Mouse (Mus musculus) MEL (cell line): ENCODE measurements at regions not wholly inside any gene's neighbourhood (a gene's known extent, or its start where the extent isn't known, plus 50 kb on each side); places are given as distances from the start of the nearest gene placed in this dataset.

ENCODE experiments used
- DNase-seq: peaks from one replicate; pipeline ENCODE4 v3.0.0; 2011; ENCODE audit warnings: low read depth, low spot score
- H3K27ac ChIP-seq: 2 replicates; pipeline ENCODE4 v1.5.1; 2012; ENCODE audit warnings: low read depth, mild to moderate bottlenecking, control low read depth, low read length, moderate library complexity; ENCODE audit not compliant: control insufficient read depth
- H3K27me3 ChIP-seq, 2 experiments: fragments of 150-350 bp in 1 of 2; sonication (generic) in 1 of 2; 2 replicates each; pipeline ENCODE4 v1.6.1; 2012; ENCODE audit warnings: low read length in 2 of 2, mild to moderate bottlenecking in 2 of 2, improper control_type of control experiment in 1 of 2, moderate library complexity in 1 of 2; ENCODE audit not compliant: insufficient read depth in 2 of 2, control insufficient read depth in 1 of 2
- H3K36me3 ChIP-seq, 2 experiments: 2 replicates each; pipeline ENCODE4 v1.6.1; 2012 to 2014; ENCODE audit warnings: low read length in 2 of 2, improper control_type of control experiment in 1 of 2, inconsistent platforms in 1 of 2, mild to moderate bottlenecking in 1 of 2; ENCODE audit not compliant: insufficient read depth in 2 of 2, control insufficient read depth in 1 of 2
- H3K4me1 ChIP-seq, 2 experiments: fragments of 150-350 bp in 1 of 2; sonication (generic) in 1 of 2; 2 replicates each; pipeline ENCODE4 v1.6.1; 2012; ENCODE audit warnings: low read length in 2 of 2, improper control_type of control experiment in 1 of 2, mild to moderate bottlenecking in 1 of 2; ENCODE audit not compliant: insufficient read depth in 2 of 2, control insufficient read depth in 1 of 2
- H3K4me3 ChIP-seq, 2 experiments: fragments of 150-350 bp in 1 of 2; sonication (generic) in 1 of 2; 2 replicates each; pipeline ENCODE4 v1.5.1; 2012; ENCODE audit warnings: low read depth in 2 of 2, low read length in 2 of 2, mild to moderate bottlenecking in 2 of 2, moderate library complexity in 2 of 2, control low read depth in 1 of 2, improper control_type of control experiment in 1 of 2; ENCODE audit not compliant: control insufficient read depth in 1 of 2, insufficient read depth in 1 of 2
- H3K79me2 ChIP-seq: 2 replicates; pipeline ENCODE4 v1.6.1; 2012; ENCODE audit warnings: mild to moderate bottlenecking, low read length, moderate library complexity; ENCODE audit not compliant: control insufficient read depth, poor library complexity, insufficient read depth
- H3K9ac ChIP-seq: 2 replicates; pipeline ENCODE4 v1.6.1; 2012; ENCODE audit warnings: low read depth, mild to moderate bottlenecking, control low read depth, low read length, moderate library complexity; ENCODE audit not compliant: control insufficient read depth, poor library complexity, severe bottlenecking
- H3K9me3 ChIP-seq: fragments of 150-350 bp; sonication (generic); replicated peaks from 2 replicates; pipeline ENCODE4 v1.6.1; 2012; ENCODE audit warnings: mild to moderate bottlenecking, low read length, improper control_type of control experiment, moderate library complexity; ENCODE audit not compliant: insufficient read depth
- CHD1 ChIP-seq: IDR thresholded peaks from 2 replicates; pipeline ENCODE4 v1.6.1; 2012; ENCODE audit warnings: low read depth, mild to moderate bottlenecking, inconsistent platforms, low read length, improper control_type of control experiment
- EP300 ChIP-seq, 2 experiments: IDR thresholded peaks; 2 replicates each; pipeline ENCODE4 v1.6.1; 2011; ENCODE audit warnings: improper control_type of control experiment in 2 of 2, low read length in 2 of 2, low read depth in 1 of 2, mild to moderate bottlenecking in 1 of 2
- ETS1 ChIP-seq: IDR thresholded peaks from 2 replicates; pipeline ENCODE4 v1.6.1; 2012; ENCODE audit warnings: low read depth, mild to moderate bottlenecking, inconsistent platforms, low read length, improper control_type of control experiment, moderate library complexity
- GABPA ChIP-seq: IDR thresholded peaks from 2 replicates; pipeline ENCODE4 v1.6.1; 2012; ENCODE audit warnings: low read depth, mild to moderate bottlenecking, inconsistent platforms, low read length, improper control_type of control experiment, moderate library complexity
- GATA1 ChIP-seq: IDR thresholded peaks from 2 replicates; pipeline ENCODE4 v1.6.1; 2011; ENCODE audit warnings: low read depth, low read length, improper control_type of control experiment
- HCFC1 ChIP-seq: IDR thresholded peaks from 2 replicates; pipeline ENCODE4 v1.6.1; 2012; ENCODE audit warnings: low read depth, mild to moderate bottlenecking, inconsistent platforms, low read length, improper control_type of control experiment, moderate library complexity
- JUND ChIP-seq: IDR thresholded peaks from 2 replicates; pipeline ENCODE4 v1.6.1; 2011; ENCODE audit warnings: low read depth, mild to moderate bottlenecking, improper control_type of control experiment, low read length
- MAX ChIP-seq: IDR thresholded peaks from 2 replicates; pipeline ENCODE4 v1.6.1; 2011; ENCODE audit warnings: low read length, improper control_type of control experiment
- MAZ ChIP-seq: IDR thresholded peaks from 2 replicates; pipeline ENCODE4 v1.6.1; 2012; ENCODE audit warnings: low read depth, mild to moderate bottlenecking, inconsistent platforms, low read length, improper control_type of control experiment
- MEF2A ChIP-seq: IDR thresholded peaks from 2 replicates; pipeline ENCODE4 v1.6.1; 2014; ENCODE audit warnings: low read depth, mild to moderate bottlenecking, inconsistent platforms, low read length, improper control_type of control experiment; ENCODE audit not compliant: poor library complexity, insufficient replicate concordance, severe bottlenecking; ENCODE audit errors: extremely low read depth
- MYB ChIP-seq: IDR thresholded peaks from 2 replicates; pipeline ENCODE4 v1.6.1; 2011; ENCODE audit warnings: mild to moderate bottlenecking, low read depth, low read length, improper control_type of control experiment
- NELFE ChIP-seq: IDR thresholded peaks from 2 replicates; pipeline ENCODE4 v1.6.1; 2011; ENCODE audit warnings: low read depth, low read length, improper control_type of control experiment
- POLR2A ChIP-seq, 2 experiments: IDR thresholded peaks; 2 replicates each; pipeline ENCODE4 v1.6.1; 2011 to 2012; ENCODE audit warnings: low read length in 2 of 2, mild to moderate bottlenecking in 2 of 2, control low read depth in 1 of 2, improper control_type of control experiment in 1 of 2, low read depth in 1 of 2, moderate library complexity in 1 of 2; ENCODE audit not compliant: control insufficient read depth in 1 of 2, insufficient read depth in 1 of 2, poor library complexity in 1 of 2
- POLR2AphosphoS5 ChIP-seq: IDR thresholded peaks from 2 replicates; pipeline ENCODE4 v1.6.1; 2012; ENCODE audit warnings: low read depth, borderline replicate concordance, mild to moderate bottlenecking, inconsistent platforms, low read length, moderate library complexity, mixed read lengths
- RCOR1 ChIP-seq: IDR thresholded peaks from 2 replicates; pipeline ENCODE4 v1.6.1; 2012; ENCODE audit warnings: low read depth, mild to moderate bottlenecking, inconsistent platforms, low read length, improper control_type of control experiment
- SIN3A ChIP-seq: IDR thresholded peaks from 2 replicates; pipeline ENCODE4 v1.6.1; 2012; ENCODE audit warnings: low read length, improper control_type of control experiment, inconsistent platforms
- USF1 ChIP-seq: IDR thresholded peaks from 2 replicates; pipeline ENCODE4 v1.6.1; 2014; ENCODE audit warnings: low read depth, mild to moderate bottlenecking, inconsistent platforms, low read length, improper control_type of control experiment, moderate library complexity
- USF2 ChIP-seq, 2 experiments: IDR thresholded peaks; 2 replicates each; pipeline ENCODE4 v1.6.1; 2011 to 2012; ENCODE audit warnings: improper control_type of control experiment in 2 of 2, low read length in 2 of 2, borderline replicate concordance in 1 of 2, inconsistent platforms in 1 of 2, low read depth in 1 of 2, mild to moderate bottlenecking in 1 of 2; ENCODE audit not compliant: insufficient read depth in 1 of 2
- ZC3H11A ChIP-seq: IDR thresholded peaks from 2 replicates; pipeline ENCODE4 v1.6.1; 2012; ENCODE audit warnings: low read depth, mild to moderate bottlenecking, inconsistent platforms, low read length, improper control_type of control experiment
- ZKSCAN1 ChIP-seq: IDR thresholded peaks from 2 replicates; pipeline ENCODE4 v1.6.1; 2012; ENCODE audit warnings: low read depth, mild to moderate bottlenecking, inconsistent platforms, low read length, improper control_type of control experiment, moderate library complexity

DNA sequence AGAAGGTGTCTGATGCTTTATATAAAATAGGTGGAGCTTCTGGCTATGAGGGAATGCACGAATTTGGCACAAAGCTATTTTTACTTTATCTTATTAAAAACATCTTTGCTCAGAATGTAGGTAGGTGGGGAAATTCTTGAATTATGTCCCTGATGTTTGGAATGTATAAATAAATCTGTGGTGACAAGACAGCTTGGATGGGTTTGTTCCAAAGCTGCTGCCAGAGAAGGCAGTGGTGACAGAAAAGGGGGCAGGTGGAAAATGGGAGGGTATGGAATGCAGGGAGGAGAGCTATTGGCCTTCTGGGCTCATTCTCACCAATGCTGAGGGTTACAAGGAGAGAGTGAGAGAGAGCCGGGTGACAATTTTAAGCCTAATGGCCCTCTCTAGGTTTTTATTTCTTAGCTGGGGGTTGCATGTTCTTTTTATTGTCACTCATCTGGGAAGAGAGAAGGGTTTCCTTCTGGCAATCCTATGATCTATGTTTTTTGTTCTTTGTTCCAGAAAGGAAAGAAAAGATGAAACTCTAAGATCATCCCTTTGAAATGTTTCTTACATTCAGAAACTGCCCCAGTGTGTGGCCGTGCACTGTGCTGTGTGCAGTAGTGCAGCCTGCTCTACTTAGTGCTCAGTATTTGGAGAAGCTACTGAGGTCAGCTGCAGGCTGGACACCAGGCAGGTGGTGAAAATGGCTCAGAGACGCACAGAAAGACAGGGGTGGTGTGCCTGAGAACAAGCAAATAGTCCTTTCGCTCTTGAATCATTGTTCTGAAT is 205.2 kb upstream of the Fam92a start:
- H3K4me3 ChIP-seq = no peak overlapping the region
- H3K27ac ChIP-seq = no peak overlapping the region
- H3K9me3 ChIP-seq = no peaks in the 10 kb centered on the region
- no peaks in the 10 kb centered on the region for H3K79me2 ChIP-seq
- H3K27me3 ChIP-seq = no peaks in the 10 kb centered on the region
- no peaks in the 10 kb centered on the region for H3K4me1 ChIP-seq
- DNase-seq = no peak
- no peak for TF ChIP-seq POLR2A (IDR thresholded peaks at IDR 0.05; ENCODE audit: control insufficient read depth in 1 of 2, insufficient read depth in 1 of 2, low read depth in 1 of 2, low read length in 2 of 2, poor library complexity in 1 of 2)
- TF ChIP-seq SIN3A = no peak
- no peak for TF ChIP-seq EP300 (IDR thresholded peaks at IDR 0.05; ENCODE audit: low read depth in 1 of 2, low read length in 2 of 2)
- no peak for TF ChIP-seq USF1
- TF ChIP-seq GABPA = no peak
- TF ChIP-seq JUND = no peak
- no peak for TF ChIP-seq RCOR1
- TF ChIP-seq NELFE = no peak
- no peak for TF ChIP-seq POLR2AphosphoS5
- TF ChIP-seq USF2 (IDR thresholded peaks at IDR 0.05; ENCODE audit: borderline replicate concordance in 1 of 2, insufficient read depth in 1 of 2, low read depth in 1 of 2, low read length in 2 of 2) = no peak
- TF ChIP-seq MYB = no peak
- no peak for TF ChIP-seq ETS1
- TF ChIP-seq MAX = no peak
- no peak for TF ChIP-seq ZKSCAN1
- no peak for TF ChIP-seq CHD1
- no peak for TF ChIP-seq MEF2A
- TF ChIP-seq GATA1 = no peak
- no peak for TF ChIP-seq ZC3H11A
- no peak for TF ChIP-seq HCFC1
- no peak for TF ChIP-seq MAZ
- H3K36me3 ChIP-seq = no peaks in the 10 kb centered on the region
- no peak overlapping the region for H3K9ac ChIP-seq

DNA sequence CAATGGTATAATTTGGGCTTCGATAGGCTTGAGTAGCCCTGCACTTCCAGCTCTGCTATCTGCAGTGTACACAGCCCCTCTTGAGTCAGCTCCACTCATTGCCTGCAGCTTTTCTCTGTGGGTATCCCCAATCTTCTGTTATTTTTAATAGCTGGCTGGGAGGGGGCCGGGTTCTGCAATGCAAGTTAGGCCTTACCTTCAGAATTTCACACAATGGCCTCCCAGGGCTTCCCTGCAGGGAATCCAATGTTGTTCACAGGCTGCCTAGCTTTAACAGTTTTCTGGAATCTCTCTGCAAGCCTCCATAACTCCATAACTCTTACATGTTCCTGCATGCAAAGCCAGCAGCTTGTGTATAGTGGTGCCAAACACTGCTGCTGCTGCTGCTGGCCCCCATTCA is 197.7 kb upstream of the Fam92a start:
- Histone ChIP-seq H3K9me3 (no peaks in the 10 kb centered on the region), H3K4me1 (no peaks in the 10 kb centered on the region), H3K27ac (no peak overlapping the region), H3K79me2 (no peaks in the 10 kb centered on the region), H3K4me3 (no peak overlapping the region), H3K36me3 (no peaks in the 10 kb centered on the region), H3K9ac (no peak overlapping the region), H3K27me3 (no peaks in the 10 kb centered on the region)
- TF ChIP-seq USF2 (IDR thresholded peaks at IDR 0.05; ENCODE audit: borderline replicate concordance in 1 of 2, insufficient read depth in 1 of 2, low read depth in 1 of 2, low read length in 2 of 2) (no peak), USF1 (no peak), POLR2A (IDR thresholded peaks at IDR 0.05; ENCODE audit: control insufficient read depth in 1 of 2, insufficient read depth in 1 of 2, low read depth in 1 of 2, low read length in 2 of 2, poor library complexity in 1 of 2) (no peak)
- no peak for DNase-seq
